Mouse (Mus musculus) G1E (cell line): ENCODE results near the gene C1qtnf1.

ENCODE experiments used
- CTCF ChIP-seq: IDR thresholded peaks from 2 replicates; pipeline ENCODE4 v1.5.1; 2012; ENCODE audit warnings: low read depth, low read length, inconsistent platforms, mixed read lengths
- TAL1 ChIP-seq: conservative IDR thresholded peaks from 2 replicates; pipeline ENCODE4 v1.6.1; 2012; ENCODE audit warnings: low read depth, low read length, inconsistent platforms, mixed read lengths

DNA sequence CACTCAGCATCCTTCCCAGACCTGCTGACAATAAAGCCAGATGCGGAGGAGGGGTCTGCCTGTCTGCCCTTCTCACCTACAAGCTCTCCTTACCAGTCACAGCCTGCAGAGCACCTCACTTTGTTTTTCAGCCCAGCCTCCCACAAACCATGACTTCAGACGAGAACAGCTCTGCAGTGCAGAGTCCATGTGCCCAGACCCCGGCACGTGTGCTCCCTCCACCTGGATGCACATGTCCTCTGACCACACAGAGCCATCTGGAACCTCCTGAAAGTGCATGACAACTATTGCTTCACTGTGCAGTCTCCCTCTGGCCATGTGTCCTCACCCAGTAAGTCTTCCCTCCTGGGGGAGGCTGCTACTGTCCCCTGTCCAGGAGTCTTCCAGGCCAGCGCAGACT is 13.7 kb upstream of the C1qtnf1 start:
- TF ChIP-seq CTCF, result no peak
- no peak for TF ChIP-seq TAL1
